Mouse (Mus musculus) hindbrain, embryonic 10.5 days (tissue): ENCODE measurements around the gene Gstm7. TPM values are rescaled to one million over a fixed set of nuclear protein-coding genes. Genes with fewer than 3 reads are reported as not detected.
"Not testable (repeated sequence)": the region's sequence is repeated elsewhere in the genome, so short reads cannot be mapped to it uniquely, and the experiment has no call there.

ENCODE experiments used
- DNase-seq: peaks from one replicate; pipeline ENCODE4 v3.0.0-alpha.2; 2017; ENCODE audit warnings: low spot score
- H3K27ac ChIP-seq: fragments of 300-500 bp; sonication (generic); 2 replicates; pipeline ENCODE4 v1.5.1; 2016; ENCODE audit warnings: mild to moderate bottlenecking, moderate library complexity
- H3K27me3 ChIP-seq: fragments of 300-500 bp; sonication (generic); 2 replicates; pipeline ENCODE4 v1.6.1; 2016; ENCODE audit warnings: mild to moderate bottlenecking; ENCODE audit not compliant: poor library complexity, insufficient read depth, severe bottlenecking
- H3K36me3 ChIP-seq: fragments of 300-500 bp; sonication (generic); 2 replicates; pipeline ENCODE4 v1.6.1; 2016; ENCODE audit warnings: mild to moderate bottlenecking, moderate library complexity
- H3K4me1 ChIP-seq: fragments of 300-500 bp; sonication (generic); replicated peaks from 2 replicates; pipeline ENCODE4 v1.6.1; 2016; ENCODE audit warnings: mild to moderate bottlenecking
- H3K4me3 ChIP-seq: fragments of 300-500 bp; sonication (generic); 2 replicates; pipeline ENCODE4 v1.5.1; 2016; ENCODE audit warnings: mild to moderate bottlenecking, moderate library complexity
- H3K9me3 ChIP-seq: fragments of 300-500 bp; sonication (generic); 2 replicates; pipeline ENCODE4 v1.6.1; 2016; ENCODE audit warnings: mild to moderate bottlenecking, moderate library complexity
- WGBS: fragments of 180-500 bp; shearing (Covaris S2); methylation state at CpG from one replicate; pipeline ENCODE4 v1.1.7; 2016; 5-methylcytosine and 5-hydroxymethylcytosine counted together
- polyA plus RNA-seq: library from polyadenylated mRNA; unstranded; fragments of >200 nt; fragmentation: Nextera tagmentation; extraction: Ambion mirVana; gene quantifications from 2 replicates; pipeline ENCODE4 v1.2.1, GENCODE M21; 2016

Gstm7 gene
- polyA plus RNA-seq, 1 experiment from 2014 or later: 49.5 TPM

GRCm38 (mm10) chr3:107953328-107953755 lies 21.7 kb upstream of the Gstm7 start:
- Histone ChIP-seq H3K27me3 (no peaks in the 10 kb centered on the region), H3K4me1 (peaks cover 7% of the 10 kb centered on the region; the same call in 1 of the 2 replicates), H3K9me3 (no peaks in the 10 kb centered on the region), H3K36me3 (no peaks in the 10 kb centered on the region), H3K4me3 (no peak overlapping the region), H3K27ac (no peak overlapping the region)
- DNase-seq: peak; percentile 43
- WGBS: 21% methylated on average over 6 of the region's 6 CpGs

DNA sequence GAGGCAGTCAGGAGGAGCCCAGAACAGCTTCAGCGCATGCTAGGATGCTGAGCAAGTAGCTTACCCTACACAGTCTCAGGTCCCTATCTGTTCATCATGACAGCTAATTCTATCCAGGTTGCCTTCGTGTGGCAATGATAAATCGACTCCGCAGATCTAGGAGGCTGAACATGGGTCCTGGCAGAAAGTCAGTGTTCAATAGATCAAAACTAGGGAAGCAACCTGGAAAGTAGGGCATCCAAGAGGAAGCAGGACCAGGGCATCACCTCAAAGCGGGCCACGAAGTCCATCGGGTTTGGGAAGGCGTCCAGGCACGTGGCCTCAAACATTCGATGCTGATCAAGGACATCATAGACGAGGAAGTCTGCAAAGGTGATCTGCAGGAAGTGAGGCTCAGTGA lies 18.9 kb upstream of the Gstm7 start:
- Histone ChIP-seq H3K4me1 (peaks cover 6% of the 10 kb centered on the region; the same call in 1 of the 2 replicates), H3K27me3 (no peaks in the 10 kb centered on the region), H3K4me3 (no peak overlapping the region), H3K36me3 (no peaks in the 10 kb centered on the region), H3K27ac (no peak overlapping the region), H3K9me3 (no peaks in the 10 kb centered on the region)
- DNase-seq: no peak
- 86% methylated on average over 11 of the region's 11 CpGs for WGBS

- H3K27ac ChIP-seq: not testable (repeated sequence)
Observed at GRCm38 (mm10) chr3:107949461-107949860, 17.8 kb upstream of the Gstm7 start.

DNA sequence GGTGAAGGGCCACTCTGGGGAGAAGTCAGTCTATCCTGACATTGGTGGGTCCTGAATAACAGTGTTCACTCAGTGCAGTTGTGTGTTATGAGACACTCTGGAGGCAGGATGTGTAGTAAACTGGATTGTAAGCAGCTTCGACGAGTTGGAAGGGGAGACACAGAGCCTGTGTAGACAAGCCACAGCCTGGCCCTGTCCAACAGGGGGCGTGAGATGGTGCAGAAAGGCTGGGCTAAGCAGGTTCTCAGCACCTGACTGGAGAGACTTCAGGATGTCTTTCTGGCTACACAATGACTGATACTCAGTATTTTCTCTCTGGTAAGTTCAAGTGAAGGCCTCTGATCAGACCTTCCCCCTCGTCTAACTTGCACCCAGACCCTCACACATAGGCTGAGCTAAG lies 14.1 kb upstream of the Gstm7 start:
- Histone ChIP-seq H3K4me3 (no peak overlapping the region), H3K4me1 (peaks cover 10% of the 10 kb centered on the region), H3K9me3 (no peaks in the 10 kb centered on the region), H3K36me3 (no peaks in the 10 kb centered on the region), H3K27me3 (no peaks in the 10 kb centered on the region; the same call in 1 of the 2 replicates), H3K27ac (no peak overlapping the region)
- 52% methylated on average over 4 of the region's 4 CpGs for WGBS
- DNase-seq: no peak

More at GRCm38 (mm10) chr3:107949461-107949860, 17.8 kb upstream of the Gstm7 start:
- H3K4me3 ChIP-seq, H3K36me3 ChIP-seq, H3K4me1 ChIP-seq, DNase-seq, H3K27me3 ChIP-seq, H3K9me3 ChIP-seq: not testable (repeated sequence)
- WGBS: 95% methylated on average over 1 of the region's 1 CpGs

GRCm38 (mm10) chr3:107943239-107943990 lies 11.8 kb upstream of the Gstm7 start, which contains the start of gene Gstm6:
Gstm6 (minus strand) TSS chr3:107943749.
- Histone ChIP-seq H3K4me1 (peaks cover 17% of the 10 kb centered on the region), H3K27ac (peak within 1 kb of the TSS; percentile 77), H3K4me3 (peak within 1 kb of the TSS; percentile 48), H3K27me3 (peaks cover 5% of the 10 kb centered on the region; the same call in 1 of the 2 replicates), H3K36me3 (no peaks in the 10 kb centered on the region), H3K9me3 (no peaks in the 10 kb centered on the region)
- DNase-seq: peak; percentile 57
- WGBS: 18% methylated on average over 20 of the region's 20 CpGs

- H3K9me3 ChIP-seq: no peaks in the 10 kb centered on the region
- peaks cover 17% of the 10 kb centered on the region for H3K4me1 ChIP-seq
- peaks cover 5% of the 10 kb centered on the region; the same call in 1 of the 2 replicates for H3K27me3 ChIP-seq
- no peak overlapping the region for H3K27ac ChIP-seq
- no peaks in the 10 kb centered on the region for H3K36me3 ChIP-seq
- WGBS: 85% methylated on average over 4 of the region's 4 CpGs
- H3K4me3 ChIP-seq: no peak overlapping the region
- DNase-seq: no peak
Observed at GRCm38 (mm10) chr3:107941261-107941660, 9.6 kb upstream of the Gstm7 start.

- DNase-seq: no peak
- Histone ChIP-seq H3K27ac (no peak overlapping the region), H3K4me1 (peaks cover 17% of the 10 kb centered on the region), H3K4me3 (no peak overlapping the region), H3K9me3 (no peaks in the 10 kb centered on the region), H3K27me3 (peaks cover 5% of the 10 kb centered on the region; the same call in 1 of the 2 replicates), H3K36me3 (no peaks in the 10 kb centered on the region)
- 80% methylated on average over 7 of the region's 7 CpGs for WGBS
Observed at GRCm38 (mm10) chr3:107940524-107940923, 8.9 kb upstream of the Gstm7 start.

DNA sequence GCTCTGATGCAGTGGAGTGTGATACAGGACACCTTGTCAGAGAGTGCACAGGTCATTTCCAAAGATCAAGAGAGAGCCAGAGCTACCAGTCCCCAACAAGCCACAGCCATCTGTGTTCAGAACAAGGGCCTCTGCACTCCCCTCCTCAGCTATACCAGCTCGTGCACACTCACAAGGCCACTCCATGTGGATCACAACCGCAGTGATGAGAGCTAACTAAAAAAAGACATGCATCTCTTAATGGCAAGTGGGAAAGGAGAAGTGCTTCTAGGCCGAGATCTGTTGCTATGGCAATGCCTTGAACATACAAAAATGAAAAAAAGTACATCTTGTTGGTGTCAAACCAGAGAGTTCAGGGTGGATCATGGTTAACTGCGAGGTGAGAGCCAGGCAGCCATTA lies 8.2 kb upstream of the Gstm7 start:
- 79% methylated on average over 4 of the region's 4 CpGs for WGBS
- H3K9me3 ChIP-seq: no peaks in the 10 kb centered on the region
- no peak overlapping the region for H3K27ac ChIP-seq
- DNase-seq: no peak
- H3K36me3 ChIP-seq: no peaks in the 10 kb centered on the region
- H3K4me1 ChIP-seq: peaks cover 17% of the 10 kb centered on the region
- 0 out of 2 replicates have a peak, but pooled peaks cover 5% of the 10 kb centered on the region for H3K27me3 ChIP-seq
- H3K4me3 ChIP-seq: no peak overlapping the region

GRCm38 (mm10) chr3:107939403-107939802 lies 7.8 kb upstream of the Gstm7 start:
- H3K27me3 ChIP-seq: 0 out of 2 replicates have a peak, but pooled peaks cover 5% of the 10 kb centered on the region
- no peaks in the 10 kb centered on the region for H3K9me3 ChIP-seq
- H3K4me3 ChIP-seq: no peak overlapping the region
- peak; percentile 63 for DNase-seq
- H3K36me3 ChIP-seq: no peaks in the 10 kb centered on the region
- H3K4me1 ChIP-seq: peaks cover 17% of the 10 kb centered on the region
- WGBS: 51% methylated on average over 3 of the region's 3 CpGs
- H3K27ac ChIP-seq: no peak overlapping the region

GRCm38 (mm10) chr3:107935888-107936287 lies 4.3 kb upstream of the Gstm7 start:
- Histone ChIP-seq H3K27ac (no peak overlapping the region), H3K4me3 (no peak overlapping the region), H3K4me1 (peaks cover 22% of the 10 kb centered on the region), H3K36me3 (no peaks in the 10 kb centered on the region), H3K27me3 (0 out of 2 replicates have a peak, but pooled peaks cover 5% of the 10 kb centered on the region), H3K9me3 (no peaks in the 10 kb centered on the region)
- WGBS: 71% methylated on average over 3 of the region's 3 CpGs
- no peak for DNase-seq

GRCm38 (mm10) chr3:107935268-107935667 lies 3.7 kb upstream of the Gstm7 start:
- WGBS: 86% methylated on average over 3 of the region's 3 CpGs
- H3K27ac ChIP-seq: no peak overlapping the region
- DNase-seq: no peak

GRCm38 (mm10) chr3:107932128-107932527 lies 511 bp upstream of the Gstm7 start:
- Histone ChIP-seq H3K27ac (peak overlapping the region; percentile 23; the same call in 1 of the 2 replicates), H3K4me1 (peaks cover 33% of the 10 kb centered on the region), H3K36me3 (no peaks in the 10 kb centered on the region), H3K4me3 (no peak overlapping the region), H3K27me3 (no peaks in the 10 kb centered on the region), H3K9me3 (no peaks in the 10 kb centered on the region)
- WGBS: 87% methylated on average over 6 of the region's 6 CpGs
- no peak for DNase-seq

More at GRCm38 (mm10) chr3:107935268-107935667, 3.7 kb upstream of the Gstm7 start:
- Histone ChIP-seq H3K27me3 (0 out of 2 replicates have a peak, but pooled peaks cover 2% of the 10 kb centered on the region), H3K4me3 (no peak overlapping the region), H3K4me1 (peaks cover 22% of the 10 kb centered on the region), H3K36me3 (no peaks in the 10 kb centered on the region), H3K9me3 (no peaks in the 10 kb centered on the region)

DNA sequence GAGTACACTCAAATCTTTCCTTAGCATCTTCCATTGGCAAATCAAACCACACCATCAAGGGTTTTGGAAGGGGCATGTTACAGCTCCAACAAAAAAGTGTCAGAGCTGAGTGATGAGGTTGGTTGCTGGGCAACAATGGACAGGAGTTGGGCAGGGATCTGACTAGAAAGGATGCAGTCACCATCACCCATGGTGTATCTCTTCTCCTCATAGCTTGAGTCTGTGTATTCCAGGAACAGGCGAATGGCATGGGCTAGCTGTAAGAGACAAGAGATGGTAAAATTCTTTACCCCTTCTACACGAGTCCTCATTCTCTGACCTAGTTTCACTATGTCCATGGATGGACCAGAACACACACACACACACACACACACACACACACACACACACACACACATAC lies 483 bp downstream of the Gstm7 start:
- Histone ChIP-seq H3K4me3 (peak overlapping the region; percentile 51), H3K27me3 (no peaks in the 10 kb centered on the region), H3K36me3 (no peaks in the 10 kb centered on the region), H3K9me3 (no peaks in the 10 kb centered on the region), H3K4me1 (peaks cover 33% of the 10 kb centered on the region), H3K27ac (peak overlapping the region; percentile 90)
- peak; percentile 8 for DNase-seq
- WGBS: 79% methylated on average over 2 of the region's 2 CpGs
